Mouse (Mus musculus) testis, adult 2 months (tissue): ENCODE data around the gene 1700057G04Rik. TPM values are rescaled to one million over a fixed set of nuclear protein-coding genes. Genes with fewer than 3 reads are reported as not detected.

ENCODE experiments used
- H3K27ac ChIP-seq: fragments of 200-500 bp; 2 replicates; pipeline ENCODE4 v1.5.1; 2012; ENCODE audit warnings: low read depth, low read length; ENCODE audit not compliant: control insufficient read depth, insufficient read depth
- H3K27me3 ChIP-seq: fragments of 200-500 bp; 2 replicates; pipeline ENCODE4 v1.6.1; 2012; ENCODE audit warnings: mild to moderate bottlenecking, low read length, moderate library complexity; ENCODE audit not compliant: control insufficient read depth, insufficient read depth
- H3K36me3 ChIP-seq: fragments of 200-500 bp; 2 replicates; pipeline ENCODE4 v1.6.1; 2012; ENCODE audit warnings: mild to moderate bottlenecking, low read length; ENCODE audit not compliant: control insufficient read depth, insufficient read depth
- H3K4me1 ChIP-seq: fragments of 200-500 bp; 2 replicates; pipeline ENCODE4 v1.6.1; 2012; ENCODE audit warnings: low read length; ENCODE audit not compliant: control insufficient read depth, insufficient read depth
- H3K4me3 ChIP-seq: fragments of 200-500 bp; 2 replicates; pipeline ENCODE4 v1.5.1; 2012; ENCODE audit warnings: low read depth, mild to moderate bottlenecking, low read length, moderate library complexity, mixed read lengths; ENCODE audit not compliant: control insufficient read depth
- CTCF ChIP-seq: fragments of 200-500 bp; IDR thresholded peaks from 2 replicates; pipeline ENCODE4 v1.5.1; 2012; ENCODE audit warnings: low read depth, mild to moderate bottlenecking, inconsistent platforms, low read length, moderate library complexity; ENCODE audit not compliant: control insufficient read depth, insufficient read depth, insufficient replicate concordance
- POLR2A ChIP-seq: fragments of 200-500 bp; IDR thresholded peaks from 2 replicates; pipeline ENCODE4 v1.6.1; 2012; ENCODE audit warnings: low read depth, mild to moderate bottlenecking, inconsistent platforms, low read length, moderate library complexity; ENCODE audit not compliant: control insufficient read depth
- polyA plus RNA-seq: library from polyadenylated mRNA; depleted of rRNA; stranded (reverse); fragments of >200 nt; gene quantifications from 2 replicates; pipeline ENCODE4 v1.2.3, GENCODE M21; 2012

1700057G04Rik gene
- polyA plus RNA-seq, 1 experiment = 170 TPM

- TF ChIP-seq POLR2A (no peak), CTCF (no peak)
- no peak overlapping the region for H3K27ac ChIP-seq
- H3K4me3 ChIP-seq = no peak overlapping the region
- no peaks in the 10 kb centered on the region for H3K36me3 ChIP-seq
- no peaks in the 10 kb centered on the region for H3K4me1 ChIP-seq
- H3K27me3 ChIP-seq = no peaks in the 10 kb centered on the region
These were observed 17.0 kb upstream of the 1700057G04Rik start for GRCm38 (mm10) chr9:92292169-92292568.

- no peak overlapping the region for H3K4me3 ChIP-seq
- H3K4me1 ChIP-seq = no peaks in the 10 kb centered on the region
- TF ChIP-seq POLR2A = no peak
- TF ChIP-seq CTCF = no peak
- H3K27ac ChIP-seq = no peak overlapping the region
- H3K27me3 ChIP-seq = no peaks in the 10 kb centered on the region
- no peaks in the 10 kb centered on the region for H3K36me3 ChIP-seq
These were observed 16.3 kb upstream of the 1700057G04Rik start for GRCm38 (mm10) chr9:92292922-92293321.

DNA sequence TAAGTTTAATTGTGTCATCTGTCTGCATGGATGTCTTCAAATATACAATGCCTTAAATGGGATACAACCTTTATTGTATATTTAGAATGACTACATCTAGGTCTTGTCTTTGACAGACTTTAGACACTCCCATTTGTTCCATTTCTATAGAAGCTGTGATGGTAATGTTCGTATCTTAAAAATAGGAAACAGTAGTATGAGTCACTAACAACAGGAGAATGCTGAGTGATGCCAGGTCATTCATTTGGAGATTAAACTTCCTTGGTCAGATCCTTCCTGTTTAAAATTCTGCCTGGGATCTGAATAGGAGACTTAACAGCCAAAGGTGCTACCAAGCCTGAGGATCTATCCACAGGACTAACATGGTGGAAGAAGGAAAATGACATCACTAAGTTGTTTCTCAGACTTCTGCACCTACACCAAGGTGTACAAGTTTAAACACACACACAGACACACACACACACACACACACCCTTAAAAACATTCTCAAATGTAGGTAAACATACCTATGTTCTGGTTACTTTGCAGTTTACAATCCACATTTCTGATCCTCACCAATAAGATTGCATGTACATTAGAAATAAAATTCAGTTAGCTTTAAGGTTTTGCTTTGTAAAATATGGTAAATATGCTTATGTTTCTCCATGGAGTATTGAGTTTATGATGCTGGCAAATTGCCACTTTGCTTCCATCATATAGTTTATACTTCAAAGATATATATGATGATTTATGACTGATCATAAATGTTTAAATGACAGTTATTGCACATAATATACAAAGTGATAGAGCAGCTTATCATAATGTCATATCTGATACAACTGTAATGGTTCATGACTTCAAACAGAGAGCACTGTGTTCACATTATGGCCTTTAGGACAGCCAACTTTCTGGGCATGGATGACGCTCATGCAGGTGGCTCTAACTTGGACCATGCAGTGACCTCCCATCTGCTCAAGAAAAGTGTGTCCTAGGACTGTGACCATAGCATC, 15.3 kb upstream of the 1700057G04Rik start:
- H3K27ac ChIP-seq = no peak overlapping the region
- no peaks in the 10 kb centered on the region for H3K36me3 ChIP-seq
- H3K4me1 ChIP-seq = no peaks in the 10 kb centered on the region
- no peak overlapping the region for H3K4me3 ChIP-seq
- no peaks in the 10 kb centered on the region for H3K27me3 ChIP-seq
- TF ChIP-seq POLR2A (no peak), CTCF (no peak)

DNA sequence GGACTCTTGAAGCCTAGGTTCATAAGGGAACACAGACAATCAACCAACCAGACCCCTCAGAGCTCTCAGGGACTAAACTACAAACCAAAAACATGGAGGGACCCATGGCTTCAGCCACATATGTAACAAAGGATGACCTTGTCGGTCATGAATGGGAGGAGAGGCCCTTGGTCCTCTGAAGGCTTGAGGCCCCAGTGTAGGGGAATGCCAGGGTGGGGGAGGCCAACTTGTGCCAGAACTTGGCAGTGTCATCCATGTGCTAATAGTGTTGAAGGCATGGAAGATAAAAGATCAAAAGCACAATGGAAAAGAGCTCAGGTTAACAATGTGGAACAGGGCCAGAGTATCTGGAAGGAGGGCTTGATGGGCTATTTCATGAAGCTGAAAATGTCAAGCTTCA, 10.9 kb upstream of the 1700057G04Rik start:
- no peaks in the 10 kb centered on the region for H3K27me3 ChIP-seq
- no peak overlapping the region for H3K27ac ChIP-seq
- TF ChIP-seq POLR2A = no peak
- no peak for TF ChIP-seq CTCF
- H3K36me3 ChIP-seq = no peaks in the 10 kb centered on the region
- no peak overlapping the region for H3K4me3 ChIP-seq
- H3K4me1 ChIP-seq = no peaks in the 10 kb centered on the region

GRCm38 (mm10) chr9:92301213-92301612, 8.0 kb upstream of the 1700057G04Rik start:
- no peak overlapping the region for H3K4me3 ChIP-seq
- H3K27ac ChIP-seq = no peak overlapping the region
- H3K36me3 ChIP-seq = no peaks in the 10 kb centered on the region
- H3K27me3 ChIP-seq = no peaks in the 10 kb centered on the region
- TF ChIP-seq POLR2A (no peak), CTCF (no peak)
- H3K4me1 ChIP-seq = no peaks in the 10 kb centered on the region

- Histone ChIP-seq H3K27me3 (no peaks in the 10 kb centered on the region), H3K27ac (no peak overlapping the region), H3K4me1 (no peaks in the 10 kb centered on the region), H3K36me3 (no peaks in the 10 kb centered on the region), H3K4me3 (peak overlapping the region; percentile 53; the same call in 1 of the 2 replicates)
- no peak for TF ChIP-seq POLR2A
- TF ChIP-seq CTCF = no peak
These were observed 4.1 kb upstream of the 1700057G04Rik start for GRCm38 (mm10) chr9:92305075-92305474.

DNA sequence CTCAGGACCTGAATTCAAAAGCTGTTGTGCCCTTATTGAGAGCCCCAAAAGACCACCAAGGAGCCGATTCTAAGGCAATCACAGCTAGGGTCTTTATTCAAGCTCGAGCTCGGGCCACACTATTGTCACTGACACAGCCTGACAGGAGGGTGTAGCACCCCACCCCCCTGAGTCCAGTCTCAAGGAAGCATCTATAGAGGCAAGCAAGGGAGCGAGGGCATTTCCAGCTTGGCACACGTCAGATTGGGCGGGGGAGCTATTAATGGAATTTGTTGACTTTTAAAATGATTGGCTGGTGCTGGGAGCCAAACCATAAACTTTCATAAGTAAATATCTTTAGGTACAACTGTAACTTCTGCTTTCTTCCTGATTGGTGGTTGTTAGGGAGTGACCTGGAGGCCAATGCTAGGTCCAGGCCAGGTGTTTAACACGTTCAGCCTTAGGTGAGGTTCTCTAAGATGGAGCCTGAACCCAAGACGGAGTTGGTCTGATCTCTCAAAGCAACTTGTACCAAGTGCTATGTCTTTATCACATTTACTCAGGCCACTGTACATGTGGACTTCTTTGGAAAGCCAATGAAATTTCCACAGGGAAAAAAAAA, 3.5 kb upstream of the 1700057G04Rik start:
- no peaks in the 10 kb centered on the region for H3K27me3 ChIP-seq
- H3K36me3 ChIP-seq = no peaks in the 10 kb centered on the region
- no peaks in the 10 kb centered on the region for H3K4me1 ChIP-seq
- H3K4me3 ChIP-seq = no peak overlapping the region
- no peak overlapping the region for H3K27ac ChIP-seq
- TF ChIP-seq CTCF = no peak
- TF ChIP-seq POLR2A = no peak
